Mouse (Mus musculus) liver, embryonic 11.5 days (tissue): ENCODE measurements at regions not wholly inside any gene's neighbourhood (a gene's known extent, or its start where the extent isn't known, plus 50 kb on each side); places are given as distances from the start of the nearest gene placed in this dataset.
A peak's percentile ranks its signal among the peaks of the same experiment; 100 is the strongest.

Experiments used
- ATAC-seq: fragments of 200-750 bp; cut with Nextera tagmentation; replicated peaks from 2 replicates; pipeline ENCODE4 v1.8.0; 2017; ENCODE audit warnings: moderate number of reproducible peaks, mild to moderate bottlenecking, moderate TSS enrichment, moderate library complexity; ENCODE audit not compliant: low FRiP score
- DNase-seq: peaks from one replicate; pipeline ENCODE4 v3.0.0-alpha.2; 2017; ENCODE audit warnings: low spot score
- H3K27ac ChIP-seq: fragments of 300-500 bp; sonication (generic); 2 replicates; pipeline ENCODE4 v1.5.1; 2014; ENCODE audit warnings: mild to moderate bottlenecking, low read depth, low read length, control low read depth
- H3K27me3 ChIP-seq: fragments of 300-500 bp; sonication (generic); replicated peaks from 2 replicates; pipeline ENCODE4 v1.6.1; 2014; ENCODE audit warnings: low read length, mixed read lengths; ENCODE audit not compliant: control insufficient read depth, insufficient read depth
- H3K36me3 ChIP-seq: fragments of 300-500 bp; sonication (generic); 2 replicates; pipeline ENCODE4 v1.6.1; 2014; ENCODE audit warnings: mild to moderate bottlenecking, low read length, moderate library complexity, mixed read lengths; ENCODE audit not compliant: control insufficient read depth, insufficient read depth
- H3K4me1 ChIP-seq: fragments of 300-500 bp; sonication (generic); replicated peaks from 2 replicates; pipeline ENCODE4 v1.6.1; 2014; ENCODE audit warnings: low read length, mixed read lengths; ENCODE audit not compliant: control insufficient read depth, insufficient read depth
- H3K4me2 ChIP-seq: fragments of 300-500 bp; sonication (generic); 2 replicates; pipeline ENCODE4 v1.6.1; 2014; ENCODE audit warnings: mild to moderate bottlenecking, control low read depth, moderate library complexity
- H3K4me3 ChIP-seq: fragments of 300-500 bp; sonication (generic); 2 replicates; pipeline ENCODE4 v1.5.1; 2014; ENCODE audit warnings: low read depth, low read length, control low read depth
- H3K9ac ChIP-seq: fragments of 300-500 bp; sonication (generic); 2 replicates; pipeline ENCODE4 v1.6.1; 2014; ENCODE audit warnings: low read depth, low read length, control low read depth
- H3K9me3 ChIP-seq: fragments of 300-500 bp; sonication (generic); 2 replicates; pipeline ENCODE4 v1.6.1; 2016; ENCODE audit warnings: low read length, inconsistent platforms, mixed read lengths; ENCODE audit not compliant: control insufficient read depth
- WGBS: fragments of 180-500 bp; shearing (Covaris S2); extraction: QIAGEN DNeasy Blood & Tissue Kit; methylation state at CpG from one replicate; pipeline ENCODE4 v1.1.7; 2014; 5-methylcytosine and 5-hydroxymethylcytosine counted together

- Histone ChIP-seq H3K27me3 (no peaks in the 10 kb centered on the region), H3K9me3 (0 out of 2 replicates have a peak, but pooled peaks cover 3% of the 10 kb centered on the region), H3K4me3 (no peak overlapping the region), H3K36me3 (no peaks in the 10 kb centered on the region), H3K4me2 (no peak overlapping the region), H3K9ac (no peak overlapping the region), H3K4me1 (no peaks in the 10 kb centered on the region), H3K27ac (no peak overlapping the region)
- WGBS = 80% methylated on average over 7 of the region's 7 CpGs
- DNase-seq (no peak), ATAC-seq (no peak)
These were observed 60.5 kb downstream of the Rsl24d1 start for GRCm38 (mm10) chr9:73173589-73174247.

DNA sequence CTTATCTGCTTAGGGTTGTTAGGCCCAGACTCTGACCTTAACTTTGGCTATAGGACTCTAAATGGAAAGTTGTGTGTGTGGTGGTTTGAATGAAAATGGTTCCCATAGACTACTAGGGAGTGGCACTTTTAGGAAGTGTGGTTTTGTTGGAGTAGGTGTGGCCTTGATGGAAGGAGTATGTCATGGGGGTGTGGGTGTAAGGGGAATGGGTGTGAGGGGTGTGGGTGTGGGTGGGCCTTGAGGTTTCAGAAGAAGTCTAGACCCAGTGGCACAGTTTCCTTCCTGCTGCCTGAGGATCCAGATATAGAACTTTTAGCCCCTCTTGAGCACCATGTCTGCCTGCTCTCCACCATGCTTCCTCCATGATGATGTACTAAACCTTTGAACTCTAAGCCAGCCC lies 63.4 kb downstream of the Rsl24d1 start:
- no peaks in the 10 kb centered on the region for H3K4me1 ChIP-seq
- H3K4me3 ChIP-seq = no peak overlapping the region
- H3K9ac ChIP-seq = no peak overlapping the region
- no peak overlapping the region for H3K4me2 ChIP-seq
- no peaks in the 10 kb centered on the region for H3K36me3 ChIP-seq
- ATAC-seq = no peak
- no peak for DNase-seq
- H3K27ac ChIP-seq = no peak overlapping the region
- H3K27me3 ChIP-seq = no peaks in the 10 kb centered on the region
- H3K9me3 ChIP-seq = no peaks in the 10 kb centered on the region

DNA sequence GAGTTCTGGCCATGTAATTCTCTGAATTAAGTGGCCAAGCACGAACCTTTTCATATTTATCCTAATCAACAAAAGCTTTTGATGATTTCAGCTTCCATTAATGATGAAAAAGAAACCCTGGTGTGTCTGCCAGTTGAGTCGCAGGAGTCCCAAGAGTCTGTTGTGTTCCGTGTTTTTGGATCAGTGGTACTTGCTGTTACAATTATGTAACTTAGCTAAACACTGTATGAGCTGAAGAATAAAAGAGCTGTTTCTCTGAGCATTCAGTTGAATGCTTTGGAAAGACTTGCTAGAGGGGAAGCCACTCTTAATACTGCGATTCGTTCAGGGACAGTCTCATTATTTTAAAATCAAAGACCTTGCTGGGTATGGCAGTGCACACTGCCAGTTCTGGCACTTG lies 70.1 kb downstream of the Rsl24d1 start:
- 81% methylated on average over 5 of the region's 5 CpGs for WGBS
- Histone ChIP-seq H3K27me3 (no peaks in the 10 kb centered on the region), H3K9ac (no peak overlapping the region), H3K36me3 (no peaks in the 10 kb centered on the region), H3K4me2 (no peak overlapping the region), H3K4me1 (no peaks in the 10 kb centered on the region), H3K9me3 (no peaks in the 10 kb centered on the region), H3K4me3 (no peak overlapping the region), H3K27ac (no peak overlapping the region)
- ATAC-seq (no peak), DNase-seq (no peak)

GRCm38 (mm10) chr9:73184908-73185307 lies 71.7 kb downstream of the Rsl24d1 start:
- no peaks in the 10 kb centered on the region for H3K9me3 ChIP-seq
- H3K36me3 ChIP-seq = no peaks in the 10 kb centered on the region
- H3K4me1 ChIP-seq = no peaks in the 10 kb centered on the region
- H3K4me3 ChIP-seq = no peak overlapping the region
- ATAC-seq = no peak
- no peak overlapping the region for H3K27ac ChIP-seq
- WGBS = 36% methylated on average over 3 of the region's 3 CpGs
- no peak overlapping the region for H3K4me2 ChIP-seq
- no peak overlapping the region for H3K9ac ChIP-seq
- H3K27me3 ChIP-seq = no peaks in the 10 kb centered on the region
- DNase-seq = no peak

DNA sequence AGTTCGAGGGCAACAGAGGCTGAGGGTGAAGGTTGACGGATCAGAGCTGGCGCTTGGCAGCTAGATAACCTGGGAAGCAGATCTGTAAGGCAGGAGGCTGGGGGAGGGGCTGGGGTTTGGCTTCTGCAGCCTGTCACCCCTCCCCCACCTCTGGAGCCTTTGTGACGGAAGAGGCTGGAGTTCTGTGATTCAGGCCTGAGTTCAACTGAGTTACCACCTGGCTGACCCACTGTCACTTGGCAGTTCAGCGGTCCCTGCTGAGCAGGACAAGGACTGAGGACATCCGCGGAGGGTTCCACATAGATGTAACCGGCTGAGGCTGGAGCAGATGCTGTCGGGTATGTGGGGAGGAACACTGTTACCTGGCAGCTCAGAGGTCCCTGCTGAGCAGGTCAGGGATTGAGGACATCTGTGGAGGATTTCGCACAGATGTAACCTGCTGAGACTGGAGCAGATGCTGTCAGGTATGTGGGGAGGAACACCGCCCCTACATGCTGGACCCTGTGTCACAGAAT lies 79.1 kb downstream of the Rsl24d1 start:
- WGBS = 23% methylated on average over 11 of the region's 11 CpGs
- H3K27ac ChIP-seq = no peak overlapping the region
- no peak overlapping the region for H3K4me3 ChIP-seq
- no peaks in the 10 kb centered on the region for H3K9me3 ChIP-seq
- DNase-seq (no peak), ATAC-seq (no peak)
- no peaks in the 10 kb centered on the region for H3K4me1 ChIP-seq
- peak overlapping the region; percentile 14; the same call in 1 of the 2 replicates for H3K4me2 ChIP-seq
- H3K27me3 ChIP-seq = no peaks in the 10 kb centered on the region
- H3K36me3 ChIP-seq = no peaks in the 10 kb centered on the region
- H3K9ac ChIP-seq = no peak overlapping the region

DNA sequence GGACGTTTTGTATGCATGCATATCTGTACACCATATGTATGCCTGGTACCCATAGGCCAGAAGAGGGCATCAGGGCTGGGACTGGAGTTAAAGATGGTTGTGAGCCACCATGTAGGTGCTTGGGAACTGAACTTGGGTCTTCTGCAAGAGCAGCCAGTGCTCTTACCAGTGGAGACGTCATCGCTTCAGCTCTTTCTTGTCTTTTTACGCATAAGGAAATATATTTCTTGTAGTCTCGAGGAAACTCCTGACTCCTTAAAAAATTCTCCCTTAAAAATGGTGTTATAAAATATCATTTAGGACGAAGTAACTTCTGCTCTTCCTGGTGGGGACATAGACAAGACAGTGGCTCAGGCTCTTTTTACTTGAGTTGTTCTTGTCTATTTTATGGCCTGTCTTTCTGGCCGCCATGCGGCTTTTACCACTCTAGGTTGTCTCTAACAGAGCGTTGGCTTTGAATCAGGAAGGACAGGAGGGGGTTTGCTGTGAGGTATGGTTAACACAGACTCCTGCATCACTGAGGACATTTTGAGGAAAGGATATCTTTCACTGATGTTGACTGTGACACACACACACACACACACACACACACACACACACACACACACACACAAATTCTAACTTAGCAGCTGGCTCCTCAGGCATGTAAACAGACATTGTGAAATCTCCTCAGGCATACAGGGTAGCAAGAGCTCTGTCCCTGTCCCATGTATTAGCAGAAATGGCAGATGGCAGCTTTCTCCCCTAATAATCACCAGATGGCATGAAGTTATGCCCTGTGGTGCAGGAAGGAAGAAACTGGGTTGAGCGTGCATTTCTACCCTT lies 85.2 kb downstream of the Rsl24d1 start:
- no peak overlapping the region for H3K9ac ChIP-seq
- 86% methylated on average over 10 of the region's 10 CpGs for WGBS
- ATAC-seq = no peak
- no peaks in the 10 kb centered on the region for H3K9me3 ChIP-seq
- no peaks in the 10 kb centered on the region for H3K4me1 ChIP-seq
- no peak overlapping the region for H3K4me2 ChIP-seq
- H3K4me3 ChIP-seq = no peak overlapping the region
- H3K27me3 ChIP-seq = no peaks in the 10 kb centered on the region
- DNase-seq = no peak
- H3K36me3 ChIP-seq = no peaks in the 10 kb centered on the region
- H3K27ac ChIP-seq = no peak overlapping the region

DNA sequence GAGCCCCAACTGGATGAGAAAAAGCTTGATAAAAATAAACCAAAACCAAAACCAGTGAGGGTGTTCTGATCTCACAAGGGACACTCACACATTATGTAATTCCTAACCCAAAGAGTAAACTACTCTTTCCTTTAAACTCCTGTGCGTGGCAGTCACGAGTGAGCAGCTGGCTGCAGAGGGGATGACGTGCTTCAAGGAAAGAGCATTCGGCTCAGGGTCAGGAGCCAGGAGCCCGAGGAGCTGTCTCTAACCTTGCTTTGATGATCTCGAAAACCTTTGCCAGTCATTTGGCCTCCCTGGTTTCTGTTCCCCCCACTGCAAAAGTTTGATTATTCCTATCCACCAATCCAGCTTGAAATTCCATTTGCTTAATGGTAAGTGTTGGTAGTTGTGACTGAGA lies 109.9 kb downstream of the Rsl24d1 start:
- Histone ChIP-seq H3K27ac (no peak overlapping the region), H3K27me3 (no peaks in the 10 kb centered on the region), H3K4me3 (no peak overlapping the region), H3K4me2 (no peak overlapping the region), H3K36me3 (no peaks in the 10 kb centered on the region), H3K9me3 (no peaks in the 10 kb centered on the region), H3K9ac (no peak overlapping the region), H3K4me1 (no peaks in the 10 kb centered on the region)
- DNase-seq = no peak
- ATAC-seq = no peak
- WGBS = 61% methylated on average over 6 of the region's 6 CpGs

- ATAC-seq (no peak), DNase-seq (no peak)
- 42% methylated on average over 5 of the region's 5 CpGs for WGBS
- H3K4me3 ChIP-seq = no peak overlapping the region
- H3K36me3 ChIP-seq = no peaks in the 10 kb centered on the region
- H3K9me3 ChIP-seq = no peaks in the 10 kb centered on the region
- no peak overlapping the region for H3K27ac ChIP-seq
- no peak overlapping the region for H3K4me2 ChIP-seq
- H3K4me1 ChIP-seq = no peaks in the 10 kb centered on the region
- H3K27me3 ChIP-seq = no peaks in the 10 kb centered on the region
- H3K9ac ChIP-seq = no peak overlapping the region
These were observed 127.0 kb downstream of the Rsl24d1 start for GRCm38 (mm10) chr9:73240188-73240587.
